Mouse (Mus musculus) embryonic stem cell, embryonic (primary cell): ENCODE measurements at regions not wholly inside any gene's neighbourhood (a gene's known extent, or its start where the extent isn't known, plus 50 kb on each side); places are given as distances from the start of the nearest gene placed in this dataset.
"Not testable (repeated sequence)": the region's sequence is repeated elsewhere in the genome, so short reads cannot be mapped to it uniquely, and the experiment has no call there.

Experiments used
- CTCF ChIA-PET, 4 experiments: fragments of 300-600 bp in 2 of 4; fragments of 350-600 bp in 2 of 4; sonication (Branson Sonifier 250); formaldehyde crosslinking; loops; one replicate each; lab custom pipeline; 2022; ENCODE audit warnings: inconsistent platforms in 2 of 4; lab: Charles Lee
- POLR2A ChIA-PET, 4 experiments: fragments of 300-600 bp in 2 of 4; fragments of 350-600 bp in 2 of 4; sonication (Branson Sonifier 250); formaldehyde crosslinking; loops; one replicate each; lab custom pipeline; 2022; ENCODE audit warnings: antibody characterized with exemption in 4 of 4, inconsistent platforms in 1 of 4; lab: Charles Lee

DNA sequence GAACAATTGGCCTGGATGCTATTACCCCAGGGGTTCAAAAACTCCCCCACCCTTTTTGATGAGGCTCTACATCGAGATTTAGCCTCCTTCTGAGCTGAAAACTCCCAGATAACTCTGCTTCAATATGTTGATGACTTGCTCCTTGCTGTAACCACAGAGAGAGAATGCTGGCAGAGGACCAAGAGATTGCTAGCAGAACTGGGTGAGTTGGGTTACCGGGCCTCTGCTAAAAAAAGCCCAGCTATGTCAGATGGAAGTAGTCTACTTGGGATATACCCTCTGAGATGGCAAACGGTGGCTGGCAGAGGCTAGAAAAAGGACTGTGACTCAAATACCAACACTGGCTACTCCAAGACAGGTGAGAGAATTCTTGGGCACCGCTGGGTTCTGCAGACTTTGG is 63.9 kb upstream of the Gm906 start:
- CTCF ChIA-PET, POLR2A ChIA-PET: not testable (repeated sequence)

DNA sequence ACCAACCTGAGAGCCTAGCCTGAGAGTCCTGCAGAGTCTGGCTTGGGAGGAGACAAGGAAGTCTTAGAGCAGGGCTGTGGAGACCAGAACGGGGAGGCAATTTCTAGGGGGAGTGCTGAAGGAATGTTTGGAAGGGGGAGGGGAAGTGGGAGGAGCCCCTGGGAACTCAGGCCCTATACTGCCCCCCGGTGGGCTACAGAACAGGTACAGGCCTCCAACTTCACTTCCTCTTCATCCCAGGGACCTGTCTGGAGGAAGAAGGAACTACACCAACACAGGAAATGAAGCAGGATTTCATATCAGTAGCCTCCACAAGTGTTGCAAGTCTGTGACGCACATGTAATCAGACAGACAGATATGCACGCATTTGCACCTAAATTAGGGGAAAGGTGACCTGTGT is 72.4 kb upstream of the Gm906 start:
- POLR2A ChIA-PET, result no interaction called here
- CTCF ChIA-PET, result no interaction called here

DNA sequence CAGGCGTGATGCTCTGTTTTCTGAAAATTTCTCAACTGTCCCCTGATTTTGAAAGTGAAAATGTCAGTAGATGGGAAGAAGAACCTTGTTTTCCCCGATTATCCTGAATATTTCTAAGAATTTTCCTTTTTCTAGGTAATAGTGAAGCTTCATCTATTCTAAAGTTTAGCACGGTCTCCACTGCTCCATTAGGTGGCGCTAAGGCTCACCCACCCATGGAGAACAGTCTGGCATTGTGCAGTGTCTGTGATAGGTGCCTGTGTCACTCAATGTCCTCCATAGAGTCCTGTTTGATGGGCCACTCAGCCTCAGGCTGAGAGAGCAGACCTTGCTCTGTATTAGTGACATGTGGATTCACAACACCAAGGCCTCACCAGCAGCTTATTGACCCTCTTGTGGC is 78.5 kb upstream of the Gm906 start:
- POLR2A ChIA-PET, result no interaction called here
- CTCF ChIA-PET, result interaction anchor here in 3 of 4 experiments (0.6 to 1.6 kb wide), 3 partner anchors 12 to 297 kb away, joined by 3 to 23 read pairs (median 6); no protein-coding TSS in a partner anchor

DNA sequence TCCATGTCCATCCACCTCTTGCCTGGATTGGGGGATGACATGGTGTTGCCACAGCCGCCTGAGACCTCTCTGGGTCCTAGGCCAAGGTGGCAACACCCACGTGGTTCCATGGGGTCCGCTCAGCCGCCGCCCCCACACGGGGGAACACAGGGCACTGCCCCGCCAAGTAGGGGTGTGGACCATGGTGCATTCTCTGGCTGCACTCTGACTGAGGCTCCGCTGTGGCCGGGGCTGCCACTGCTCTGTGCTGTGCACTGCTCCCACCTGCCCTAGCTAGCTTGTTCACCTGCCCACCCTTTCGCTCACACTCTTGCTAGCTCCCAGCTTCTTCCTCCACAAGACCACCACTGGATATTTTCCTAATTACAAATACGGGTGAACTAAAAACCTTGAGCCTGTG is 73.5 kb upstream of the Fbxw17 start:
- CTCF ChIA-PET, result no interaction called here
- POLR2A ChIA-PET, result no interaction called here

DNA sequence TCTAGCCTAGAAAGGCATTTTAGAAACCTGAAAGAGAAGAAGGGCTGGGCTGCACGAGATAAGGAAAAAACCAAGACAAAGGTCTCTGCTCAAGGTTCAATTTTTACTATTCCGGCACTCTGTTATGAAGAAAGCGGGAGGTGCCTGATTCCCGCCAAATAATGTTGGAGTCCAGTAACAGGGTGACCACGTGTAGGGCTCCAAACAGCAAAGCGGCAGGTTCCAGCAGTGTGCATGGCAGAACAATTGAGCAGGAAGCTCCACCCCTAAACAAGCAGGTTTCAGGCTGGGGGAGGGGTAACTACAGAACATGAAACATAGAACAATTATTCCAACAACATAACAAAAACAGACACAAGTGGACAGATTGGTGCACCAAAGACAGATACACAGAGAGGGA is 65.7 kb upstream of the Fbxw17 start:
- CTCF ChIA-PET, result no interaction called here
- POLR2A ChIA-PET, result no interaction called here

DNA sequence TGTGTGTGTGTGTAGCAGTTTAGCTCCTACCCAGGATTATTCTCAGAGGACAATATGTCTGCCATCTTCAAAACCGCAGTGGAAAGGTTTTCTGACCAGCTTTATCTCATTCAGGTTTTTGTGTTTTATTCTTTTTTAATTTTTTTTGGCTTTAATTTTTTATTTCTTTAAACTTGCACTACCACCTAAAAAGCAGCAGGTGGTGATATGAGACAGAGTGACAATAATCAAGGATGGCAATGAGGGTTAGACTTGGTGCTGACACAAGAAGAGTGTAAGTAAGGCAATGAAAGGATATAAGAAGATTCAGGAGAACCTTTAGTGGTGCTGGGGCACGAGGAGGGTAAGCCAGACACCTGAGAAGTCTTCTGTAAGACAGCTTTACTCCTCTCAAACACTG is 62.4 kb upstream of the Fbxw17 start:
- CTCF ChIA-PET, result no interaction called here
- POLR2A ChIA-PET, result no interaction called here

DNA sequence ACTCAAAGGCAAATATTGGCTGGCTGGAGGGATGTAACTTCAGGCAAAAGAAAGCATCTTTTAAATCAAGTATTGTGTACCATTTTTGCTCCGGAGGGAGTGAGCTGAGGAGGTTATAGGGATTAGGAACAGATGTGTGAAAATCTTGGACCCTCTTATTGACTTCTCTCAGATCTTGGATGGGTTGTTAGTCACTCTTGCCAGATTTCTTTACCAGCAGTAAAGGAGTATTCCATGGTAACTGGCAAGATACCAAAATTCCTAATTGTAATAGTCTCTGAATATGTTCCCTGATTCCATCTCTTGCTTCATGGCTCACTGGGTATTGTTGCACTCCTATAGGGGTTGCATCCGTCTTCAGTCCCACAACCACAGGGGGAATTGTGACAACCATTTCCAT is 58.1 kb upstream of the Fbxw17 start:
- ChIA-PET CTCF (no interaction called here), POLR2A (no interaction called here)
